Mouse (Mus musculus): Measurements from ENCODE around the gene Tnfsf12.
"Not testable (repeated sequence)": the region's sequence is repeated elsewhere in the genome, so short reads cannot be mapped to it uniquely, and the experiment has no call there.

The Tnfsf12 gene

DNA sequence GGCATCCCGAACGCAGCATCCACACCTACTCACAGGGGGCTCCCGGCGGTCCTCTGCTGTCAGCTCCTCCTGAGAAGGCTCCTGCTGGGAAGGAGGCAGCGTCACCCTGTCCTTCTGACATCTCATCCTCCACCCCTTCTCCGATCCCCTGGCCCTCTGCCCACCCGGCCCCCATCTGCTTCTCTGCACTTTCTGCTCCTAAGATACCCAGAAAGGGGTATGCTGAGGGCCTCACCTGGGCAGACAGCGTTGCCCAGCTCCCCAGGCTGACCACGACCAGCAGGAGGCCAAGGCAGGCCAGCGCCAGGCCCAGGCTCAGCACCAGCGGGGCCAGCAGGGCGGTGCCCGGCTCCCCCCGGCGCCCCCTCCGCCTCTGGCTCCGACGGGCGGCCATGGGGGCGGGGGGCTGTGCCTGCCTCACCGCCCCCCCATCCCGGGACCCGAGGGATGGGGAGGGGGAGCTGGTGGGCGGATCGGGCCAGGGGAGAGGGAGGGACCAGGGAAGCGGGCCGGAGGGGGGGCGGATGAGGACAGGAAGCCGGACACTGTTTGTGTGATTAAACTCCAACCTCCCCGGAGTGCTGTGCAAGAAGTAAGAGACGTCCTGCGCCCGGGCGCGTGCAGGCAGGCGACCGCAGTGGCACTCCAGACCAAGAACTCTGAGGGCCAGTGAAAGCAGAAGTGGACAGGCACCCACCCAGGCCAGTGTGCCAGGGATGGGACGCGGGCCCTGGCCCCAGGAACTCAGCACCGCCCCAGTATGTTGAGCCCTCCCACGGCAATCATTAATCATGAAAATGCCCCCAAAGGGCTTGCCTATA, at the start of gene Tnfsf12, which contains the start of gene Tnfsfm13:
TSS of gene Tnfsf12 (minus strand) at position 489 of the 821 bp plus-strand sequence.
TSS of gene Tnfsfm13 (minus strand) at position 738 of the 821 bp plus-strand sequence.
- peak; percentile 68 to 85 for DNase-seq

GRCm38 (mm10) chr11:69731408-69731807, 35.8 kb upstream of the Tnfsf12 start:
- not testable (repeated sequence) for DNase-seq

GRCm38 (mm10) chr11:69729063-69729462, 33.4 kb upstream of the Tnfsf12 start:
- DNase-seq: peak; percentile 60 to 82

- DNase-seq: no peak
These were observed 30.3 kb upstream of the Tnfsf12 start for GRCm38 (mm10) chr11:69725951-69726350.

DNA sequence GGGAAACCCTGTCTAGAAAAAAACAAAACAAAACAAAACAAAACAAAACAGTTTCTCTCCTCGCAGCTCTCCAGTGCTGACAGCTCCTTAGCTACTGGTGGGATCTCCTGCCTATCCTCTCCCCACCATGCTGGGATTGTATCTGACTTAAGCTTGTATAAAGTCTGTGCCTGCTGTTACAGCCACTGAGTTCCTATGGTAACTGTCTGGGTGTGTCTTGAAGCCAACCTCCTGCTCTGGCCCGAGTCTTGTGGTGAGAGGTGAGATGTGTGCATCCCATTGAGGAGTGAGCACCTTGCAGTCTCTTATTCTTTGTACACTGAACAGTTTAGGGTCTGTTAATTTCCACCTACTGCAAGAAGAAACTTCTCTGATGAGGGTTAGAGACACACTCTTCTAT, 27.4 kb upstream of the Tnfsf12 start:
- DNase-seq: no peak

- no peak for DNase-seq
These were observed 25.2 kb upstream of the Tnfsf12 start for GRCm38 (mm10) chr11:69720852-69721251.

DNA sequence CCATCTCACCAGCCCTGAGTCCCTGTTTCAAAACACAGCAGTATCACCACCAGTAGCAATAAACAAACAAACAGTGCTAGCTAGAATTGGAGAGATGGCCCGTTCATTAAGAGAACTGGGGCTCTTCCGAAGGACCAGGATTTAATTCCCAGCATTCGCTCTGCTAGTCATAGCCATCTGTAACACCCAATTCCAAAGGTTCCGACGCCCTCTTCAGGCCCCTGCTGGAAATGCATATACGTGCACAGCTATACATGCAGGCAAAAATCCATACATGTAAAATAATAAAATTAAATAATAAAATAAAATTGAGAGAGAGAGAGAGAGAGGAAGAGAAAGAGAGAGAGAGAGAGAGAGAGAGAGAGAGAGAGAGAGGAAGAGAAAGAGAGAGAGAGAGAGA, 23.8 kb upstream of the Tnfsf12 start:
- no peak for DNase-seq

- DNase-seq: no peak
These were observed 23.0 kb upstream of the Tnfsf12 start for GRCm38 (mm10) chr11:69718661-69719060.

- DNase-seq: no peak
These were observed 21.3 kb upstream of the Tnfsf12 start for GRCm38 (mm10) chr11:69716953-69717352.

DNA sequence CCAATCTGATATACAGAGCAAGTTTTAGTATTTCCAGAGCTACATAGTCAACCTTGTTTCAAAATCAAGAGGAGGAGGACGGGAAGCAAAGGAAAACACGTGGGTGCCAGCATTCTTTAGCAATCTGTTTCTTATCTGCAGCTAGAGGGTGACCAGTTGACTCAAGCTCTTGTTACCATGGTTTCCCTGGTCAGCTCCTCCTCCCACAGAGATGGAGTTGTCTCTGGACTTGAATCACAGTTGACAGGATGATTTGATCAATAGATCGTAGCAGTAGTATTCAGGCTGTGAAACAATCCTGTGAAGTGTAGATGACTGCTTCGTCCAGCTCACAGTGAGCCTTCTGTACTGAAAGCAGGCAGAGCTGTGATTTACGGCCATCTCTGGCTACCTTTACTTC, 20.3 kb upstream of the Tnfsf12 start:
- no peak for DNase-seq

DNA sequence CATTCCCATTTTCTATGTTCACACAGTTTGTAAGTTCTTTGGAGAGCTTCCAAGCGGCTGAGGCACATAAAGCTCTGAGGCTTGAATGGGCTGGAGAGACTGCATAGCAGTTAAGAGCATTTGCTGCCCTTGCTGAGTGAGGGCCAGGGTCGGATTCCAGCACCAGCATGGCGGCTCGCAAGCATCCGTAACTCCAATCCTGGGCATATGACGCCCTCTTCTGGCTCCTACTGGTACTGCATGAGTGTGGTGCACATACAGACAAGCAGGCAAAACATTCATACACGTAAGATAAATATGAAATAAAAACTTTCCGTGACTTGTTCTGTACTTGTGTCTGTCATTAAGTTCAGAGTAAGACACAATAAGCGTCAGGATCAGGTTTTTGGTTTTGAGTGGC, 19.8 kb upstream of the Tnfsf12 start:
- DNase-seq: peak; percentile 34 to 70

- DNase-seq: no peak
These were observed 19.1 kb upstream of the Tnfsf12 start for GRCm38 (mm10) chr11:69714636-69715329.

GRCm38 (mm10) chr11:69712954-69713672, 17.5 kb upstream of the Tnfsf12 start:
- DNase-seq: no peak

DNA sequence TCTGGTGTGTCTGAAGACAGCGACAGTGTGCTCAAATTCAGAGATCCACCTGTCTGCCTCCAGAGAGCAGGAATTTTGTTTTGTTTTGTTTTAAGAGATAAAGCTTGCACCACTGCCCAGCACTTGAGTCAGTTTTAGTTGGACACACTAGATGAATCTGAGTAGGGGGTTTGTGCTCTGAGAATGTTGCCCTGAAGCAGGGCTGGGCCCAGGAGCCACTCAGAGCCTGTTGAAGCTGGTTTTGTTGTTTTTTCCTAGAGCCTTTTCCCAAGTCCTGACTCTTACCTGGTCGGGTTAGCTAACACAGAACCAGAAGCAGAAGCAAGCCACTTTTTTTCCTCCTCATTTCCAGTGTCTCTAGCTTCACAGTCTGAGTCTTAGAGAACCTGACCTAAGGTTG, 15.4 kb upstream of the Tnfsf12 start:
- no peak for DNase-seq

- DNase-seq: no peak
These were observed 14.8 kb upstream of the Tnfsf12 start for GRCm38 (mm10) chr11:69710470-69710869.

DNA sequence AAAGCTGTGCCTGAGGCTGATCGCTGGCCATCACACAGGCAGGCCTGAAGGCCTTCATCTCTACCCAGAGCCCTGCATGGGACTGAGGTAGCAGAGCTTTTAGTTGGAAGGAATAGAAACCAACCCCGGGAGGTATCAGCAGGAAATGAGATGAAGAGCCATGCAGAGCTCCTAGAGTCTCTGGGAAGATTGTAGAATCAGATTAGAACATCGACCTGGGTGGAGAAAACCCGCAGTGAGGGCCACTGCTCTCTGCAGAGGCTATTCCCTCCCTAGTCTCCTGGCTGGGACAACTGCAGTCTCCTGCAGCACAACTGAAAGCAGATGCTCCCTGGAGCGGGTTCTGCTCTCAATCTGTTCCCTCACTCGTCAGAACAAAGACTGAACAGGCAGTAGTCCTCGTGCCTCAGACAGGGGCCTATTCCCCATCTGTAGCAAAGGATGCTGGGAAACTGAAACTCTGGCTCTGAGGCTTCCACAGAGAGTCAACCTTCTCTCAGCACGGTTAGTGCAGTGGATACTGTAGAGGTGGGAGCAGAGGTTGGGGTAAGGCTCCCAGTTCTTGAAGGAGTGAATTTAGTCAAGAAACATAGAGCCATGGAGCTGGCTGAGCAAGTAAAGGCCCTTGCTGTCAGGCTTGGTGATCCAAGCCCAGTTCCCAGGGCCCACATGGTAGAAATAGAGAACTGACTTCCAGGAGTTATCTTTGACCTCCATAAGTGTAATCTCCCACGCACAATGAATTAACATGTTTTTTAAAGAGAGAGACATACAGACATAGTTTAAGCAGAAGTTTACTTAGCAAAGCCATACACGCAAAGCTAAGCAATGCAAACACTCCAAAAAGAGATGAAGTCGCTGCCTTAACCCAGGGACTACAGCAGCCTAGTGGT, 14.2 kb upstream of the Tnfsf12 start:
- DNase-seq: peak in 1 of 2 experiments; percentile 31

DNA sequence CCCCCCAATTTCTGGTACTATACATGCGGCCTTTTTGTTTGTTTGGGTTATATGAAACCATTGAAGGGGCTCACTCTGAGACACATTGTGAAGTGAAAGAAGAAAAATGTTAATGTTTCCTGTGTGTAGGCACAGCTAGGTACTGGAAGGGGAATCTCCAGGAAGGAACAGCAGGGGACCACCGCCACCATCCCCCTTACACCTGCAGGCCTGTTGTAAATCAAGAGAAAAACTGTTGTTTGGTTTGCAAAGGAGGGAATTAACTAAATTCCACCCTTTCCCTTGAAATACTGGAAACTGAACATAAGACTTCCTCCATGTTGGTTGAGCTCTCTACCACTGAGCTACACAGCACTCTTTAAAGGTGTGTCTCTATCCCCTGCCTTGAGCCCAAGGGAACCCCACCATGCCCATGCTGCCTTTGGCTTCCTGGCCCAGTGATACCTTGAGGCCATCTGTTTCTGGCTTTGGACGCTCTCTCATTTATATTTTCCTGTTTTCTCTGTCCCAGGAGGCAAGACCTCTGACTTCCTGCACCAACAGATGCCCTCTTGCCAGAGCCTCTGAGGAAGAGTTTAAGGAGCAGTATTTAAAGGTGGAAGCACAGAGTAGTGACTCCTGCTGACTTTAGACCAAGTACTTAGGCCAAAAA, 13.1 kb upstream of the Tnfsf12 start:
- peak in 1 of 2 experiments; percentile 35 for DNase-seq

DNA sequence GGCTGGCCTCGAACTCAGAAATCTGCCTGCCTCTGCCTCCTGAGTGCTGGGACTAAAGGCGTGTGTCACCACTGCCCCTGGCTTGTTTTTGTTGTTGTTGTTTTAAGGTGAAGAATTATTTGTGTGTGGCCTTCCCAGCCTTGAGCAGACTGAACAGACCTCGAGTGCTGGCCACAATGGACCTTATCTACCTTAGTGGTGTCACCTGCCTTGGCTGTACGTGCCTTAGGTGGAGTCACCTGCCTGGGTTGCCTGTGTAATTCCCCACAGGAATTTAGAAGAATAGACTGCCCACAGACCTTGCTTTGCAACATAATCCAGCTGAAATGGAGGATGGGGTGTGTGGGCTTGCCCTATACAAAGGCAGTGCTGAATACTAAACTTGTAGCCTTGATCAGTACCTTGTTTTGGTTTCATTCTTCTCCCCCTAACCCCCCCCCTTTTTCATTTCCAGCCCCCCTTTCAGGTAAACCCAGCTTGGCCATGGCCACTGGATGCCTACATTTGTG, 12.3 kb upstream of the Tnfsf12 start:
- no peak for DNase-seq

DNA sequence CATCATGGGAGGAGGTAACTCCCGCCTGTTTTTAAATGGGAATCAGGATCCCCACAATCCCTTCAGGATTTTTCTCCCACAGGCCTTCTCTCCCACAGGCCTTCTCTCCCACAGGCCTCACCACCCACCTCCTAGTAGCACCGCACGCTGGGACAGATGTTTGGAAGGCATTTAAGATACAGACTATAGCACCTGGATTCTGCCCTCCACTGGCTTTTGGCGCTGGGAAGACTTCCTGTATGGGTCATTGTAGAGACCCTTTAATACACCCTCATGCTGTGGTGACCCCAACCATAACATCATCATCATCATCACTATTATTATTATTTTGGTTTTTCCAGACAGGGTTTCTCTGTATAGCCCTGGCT, 11.8 kb upstream of the Tnfsf12 start:
- peak in 1 of 2 experiments; percentile 22 for DNase-seq

- DNase-seq: peak; percentile 99
These were observed 11.3 kb upstream of the Tnfsf12 start for GRCm38 (mm10) chr11:69706775-69707479.

DNA sequence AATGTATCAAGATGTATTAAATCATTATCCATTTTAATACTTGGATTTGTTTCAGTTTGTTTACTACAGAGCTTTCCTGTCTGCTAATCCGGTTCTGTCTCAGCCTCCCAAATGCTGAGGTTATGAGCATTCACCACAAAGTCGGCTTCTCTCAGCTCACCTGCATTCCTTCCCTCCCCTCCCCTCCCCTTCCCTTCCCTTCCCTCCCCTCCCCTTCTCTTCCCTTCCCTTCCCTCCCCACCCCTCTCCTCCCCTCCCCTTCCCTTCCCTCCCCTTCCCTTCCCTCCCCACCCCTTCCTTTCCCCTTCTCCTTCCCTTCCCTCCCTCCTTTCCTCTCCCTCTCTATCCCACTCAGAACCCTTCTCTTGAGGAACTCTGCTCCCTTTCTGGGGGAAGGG, 9.0 kb upstream of the Tnfsf12 start:
- DNase-seq: no peak
